Mouse (Mus musculus) retina, postnatal 7 days (tissue): ENCODE measurements around the gene Clec2i.
"Not testable (repeated sequence)": the region's sequence is repeated elsewhere in the genome, so short reads cannot be mapped to it uniquely, and the experiment has no call there.

Experiments
- DNase-seq: peaks from one replicate; pipeline ENCODE4 v3.0.0-alpha.2; 2012; ENCODE audit warnings: low read depth, low spot score

Gene Clec2i

DNA sequence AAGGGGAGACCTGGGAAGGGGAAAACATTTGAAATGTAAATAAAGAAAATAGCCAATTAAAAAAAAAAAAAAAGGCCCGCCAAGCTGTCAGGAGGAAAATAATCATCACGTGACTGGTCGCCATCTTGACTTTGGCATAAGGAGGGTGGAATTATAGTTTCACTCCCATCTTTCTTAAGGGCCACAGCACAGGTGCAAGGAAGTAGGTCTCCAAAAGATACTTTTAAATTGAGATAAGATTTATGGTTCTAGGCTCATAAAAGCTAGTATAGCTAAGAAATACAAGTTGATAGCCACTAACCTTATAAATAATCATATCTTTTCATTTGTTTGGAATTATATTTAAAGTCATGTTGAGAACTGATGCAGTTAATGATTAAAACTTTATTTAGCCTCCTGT, 32.5 kb upstream of the Clec2i start:
- no peak for DNase-seq

GRCm38 (mm10) chr6:128855477-128855876, 31.9 kb upstream of the Clec2i start:
- DNase-seq: no peak

DNA sequence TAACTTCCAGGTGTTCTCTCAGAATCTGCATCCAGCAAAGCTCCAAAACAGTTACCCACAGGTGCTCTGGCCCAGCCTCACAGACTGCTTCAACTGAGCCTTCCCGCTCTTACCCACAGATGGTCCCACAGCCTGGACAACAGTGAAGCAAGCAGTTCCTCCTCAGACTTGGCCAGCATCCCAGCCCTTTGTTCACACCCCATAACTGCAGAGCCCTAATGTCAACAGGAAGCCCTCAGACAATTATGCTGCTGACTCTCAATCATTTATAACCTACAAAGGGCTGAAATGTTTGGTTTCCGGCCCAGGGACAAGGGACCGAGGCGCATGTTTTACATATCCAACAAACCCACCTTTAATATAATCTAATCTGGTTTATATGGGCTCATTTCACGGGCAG, 31.1 kb upstream of the Clec2i start:
- DNase-seq: no peak

DNA sequence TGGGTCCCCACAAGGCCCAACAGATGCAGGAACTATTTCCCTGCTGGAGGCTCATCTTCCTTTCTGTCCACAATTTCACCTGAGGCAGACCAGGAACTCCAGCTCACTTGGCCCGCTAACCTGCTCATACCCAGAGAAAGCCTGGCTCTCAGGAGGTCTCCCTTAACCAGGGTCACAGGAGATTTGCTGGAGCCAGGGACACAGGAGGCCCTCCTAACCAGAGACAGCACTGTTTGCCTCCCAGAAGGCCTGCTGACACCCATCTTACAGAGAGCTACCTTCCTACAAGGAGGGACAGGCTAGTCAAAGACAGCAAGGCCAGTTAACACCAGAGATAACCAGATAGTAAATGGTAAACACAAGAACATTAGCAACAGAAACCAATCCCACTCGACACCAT, 29.4 kb upstream of the Clec2i start:
- no peak for DNase-seq

- DNase-seq: no peak
Observed at GRCm38 (mm10) chr6:128868861-128869260, 18.5 kb upstream of the Clec2i start.

DNA sequence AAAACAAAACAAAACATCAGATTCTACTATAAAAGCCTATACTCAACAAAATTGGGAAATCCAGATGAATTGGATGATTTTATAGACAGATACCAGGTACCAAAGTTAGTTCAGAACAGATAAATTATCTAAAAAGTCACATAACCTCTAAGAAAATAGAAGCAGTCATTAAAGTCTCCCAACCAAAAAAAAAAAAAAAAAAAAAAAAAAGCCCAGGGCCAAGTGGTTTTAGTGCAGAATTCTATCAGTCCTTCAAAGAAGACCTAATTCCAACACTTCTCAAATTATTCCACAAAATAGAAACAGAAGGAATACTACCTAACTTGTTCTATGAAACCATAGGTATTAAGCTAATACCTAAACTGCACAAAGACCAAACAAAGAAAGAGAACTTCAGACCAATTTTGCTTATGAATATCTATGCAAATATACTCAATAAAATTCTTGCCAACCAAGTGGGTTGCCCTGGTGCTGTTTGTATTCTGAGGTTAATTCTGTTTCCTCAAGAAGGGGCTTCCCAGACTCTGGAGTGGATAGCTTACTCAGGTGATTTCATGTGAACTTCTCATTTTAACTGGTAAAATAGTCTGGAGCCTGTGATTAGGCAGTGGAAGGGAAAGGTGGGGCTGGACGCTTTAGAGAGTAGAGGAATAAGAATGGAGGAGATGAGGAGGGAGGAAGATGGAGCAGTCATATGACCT, 15.3 kb upstream of the Clec2i start:
- no peak for DNase-seq

DNA sequence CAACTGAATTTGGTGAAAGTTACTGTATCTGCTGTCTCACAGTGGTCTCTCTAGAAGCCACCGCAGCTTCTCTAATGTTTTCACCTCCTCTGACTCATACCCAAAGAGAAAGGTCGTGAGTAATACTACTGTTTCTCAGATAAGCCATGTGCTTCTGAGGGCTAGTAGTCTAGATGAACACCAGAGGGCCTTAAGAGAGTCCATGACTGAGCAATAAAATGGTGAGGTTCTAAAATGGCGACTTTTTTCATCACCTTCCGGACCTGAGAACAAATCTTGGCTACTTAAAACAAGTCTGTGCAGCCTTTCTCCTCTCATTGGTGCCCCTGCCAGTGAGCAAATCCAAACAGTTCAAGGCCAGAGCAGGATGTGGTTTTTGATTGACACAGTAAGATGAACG, 1.4 kb downstream of the Clec2i start:
- DNase-seq: no peak

GRCm38 (mm10) chr6:128890948-128891355, 3.6 kb downstream of the Clec2i start, which contains the start of gene BC035044:
Gene BC035044 (minus strand): TSS chr6:128891126.
- no peak for DNase-seq

- no peak for DNase-seq
Observed at GRCm38 (mm10) chr6:128895404-128896001, 8.1 kb downstream of the Clec2i start.

GRCm38 (mm10) chr6:128900044-128900443, 12.7 kb downstream of the Clec2i start:
- no peak for DNase-seq

GRCm38 (mm10) chr6:128900796-128901552, 13.6 kb downstream of the Clec2i start:
- not testable (repeated sequence) for DNase-seq

DNA sequence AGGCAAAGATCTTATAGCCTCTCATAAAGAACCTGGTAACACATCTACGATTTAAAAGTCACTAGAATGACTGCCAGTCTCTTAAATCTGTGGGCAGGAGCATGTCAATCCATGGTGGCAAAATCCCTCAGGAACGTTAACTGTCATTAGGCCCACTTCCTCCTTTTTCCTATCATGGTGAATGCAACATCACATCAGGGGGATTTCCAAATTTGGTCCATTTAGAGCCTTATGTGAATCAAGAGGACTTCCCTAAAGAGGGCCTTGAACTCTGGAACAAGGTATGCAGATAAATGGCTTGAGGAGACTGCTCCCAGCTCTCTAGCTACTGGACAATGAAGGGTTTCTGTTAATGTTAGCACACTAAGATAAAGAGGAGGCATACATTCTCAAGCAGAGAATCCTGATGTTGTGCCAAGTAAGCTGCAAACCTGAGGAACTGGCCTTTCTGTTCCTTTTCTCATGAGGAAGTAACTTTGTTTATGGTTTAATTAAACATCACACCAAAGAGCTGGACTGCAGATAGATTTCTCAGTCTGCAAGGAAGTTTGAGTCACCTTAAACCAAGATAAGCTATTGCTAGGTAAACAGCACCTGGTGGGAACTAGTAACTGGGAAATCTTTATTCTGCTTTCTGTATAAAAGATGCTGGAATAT, 26.3 kb downstream of the Clec2i start:
- DNase-seq: no peak

- no peak for DNase-seq
Observed at GRCm38 (mm10) chr6:128917322-128917721, 29.9 kb downstream of the Clec2i start.

DNA sequence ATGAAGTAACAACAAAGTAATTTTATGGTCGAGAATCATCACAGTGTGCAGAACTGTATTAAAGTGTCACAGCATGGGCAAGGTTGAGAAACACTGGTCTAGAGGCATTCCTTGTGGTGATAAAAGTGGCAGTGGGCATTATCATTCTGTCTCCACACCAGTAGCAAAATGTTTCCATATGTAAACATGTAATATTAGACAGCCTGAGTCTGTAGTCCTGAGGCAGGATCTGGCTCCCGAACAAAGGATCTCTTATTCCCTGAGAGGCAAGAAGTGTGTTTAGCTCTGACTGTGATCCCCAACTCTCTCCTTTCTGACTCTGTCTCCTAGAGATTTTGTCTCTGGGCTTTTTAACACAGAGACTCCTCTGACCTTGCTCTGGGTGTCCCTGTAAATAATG, 45.7 kb downstream of the Clec2i start:
- no peak for DNase-seq

DNA sequence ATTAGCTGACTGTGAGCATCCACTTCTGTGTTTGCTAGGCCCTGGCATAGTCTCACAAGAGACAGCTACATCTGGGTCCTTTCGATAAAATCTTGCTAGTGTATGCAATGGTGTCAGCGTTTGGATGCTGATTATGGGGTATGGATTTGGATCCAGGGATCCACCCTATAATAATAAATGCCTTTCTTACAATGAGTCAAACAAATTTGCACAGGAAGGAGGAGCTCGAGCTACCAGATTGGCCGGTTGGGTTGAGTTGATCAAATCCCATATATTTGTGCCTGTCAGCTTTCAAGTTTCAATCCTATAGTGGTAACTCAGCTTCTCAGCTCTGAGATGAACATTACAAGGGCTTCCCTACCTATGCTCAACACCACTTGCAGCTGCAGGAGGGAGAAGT, 46.7 kb downstream of the Clec2i start, which contains the start of gene Clec2g:
Clec2g (plus strand) TSS at position 301 of the 400 bp plus-strand sequence.
- not testable (repeated sequence) for DNase-seq

GRCm38 (mm10) chr6:128935889-128936665, 48.7 kb downstream of the Clec2i start:
- not testable (repeated sequence) for DNase-seq

GRCm38 (mm10) chr6:128941646-128942421, 54.4 kb downstream of the Clec2i start:
- no peak for DNase-seq

DNA sequence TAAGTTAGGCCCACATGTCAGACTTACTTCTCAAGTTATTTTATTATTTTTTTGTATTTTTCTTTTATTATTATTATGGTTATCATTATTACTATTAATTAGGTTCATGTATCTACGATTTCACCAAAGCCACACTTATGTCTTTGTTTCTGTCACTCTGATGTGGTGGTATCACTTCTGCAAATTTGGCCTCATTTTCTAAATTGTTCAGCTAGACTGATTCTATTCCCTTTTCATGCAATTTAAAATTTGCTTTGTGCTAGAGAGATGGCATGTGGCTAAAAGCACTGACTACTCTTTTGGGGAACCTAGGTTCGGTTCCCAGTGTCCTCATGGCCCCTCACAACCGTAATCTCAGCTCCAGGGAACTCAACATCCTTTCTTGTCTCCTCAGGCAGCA, 58.2 kb downstream of the Clec2i start:
- DNase-seq: no peak
